Mouse (Mus musculus): ENCODE data around the gene Vps37b. TPM values are rescaled to one million over a fixed set of nuclear protein-coding genes. Genes with fewer than 3 reads are reported as not detected.

The Vps37b gene
- polyA plus RNA-seq, 1 experiment: 119 TPM

DNA sequence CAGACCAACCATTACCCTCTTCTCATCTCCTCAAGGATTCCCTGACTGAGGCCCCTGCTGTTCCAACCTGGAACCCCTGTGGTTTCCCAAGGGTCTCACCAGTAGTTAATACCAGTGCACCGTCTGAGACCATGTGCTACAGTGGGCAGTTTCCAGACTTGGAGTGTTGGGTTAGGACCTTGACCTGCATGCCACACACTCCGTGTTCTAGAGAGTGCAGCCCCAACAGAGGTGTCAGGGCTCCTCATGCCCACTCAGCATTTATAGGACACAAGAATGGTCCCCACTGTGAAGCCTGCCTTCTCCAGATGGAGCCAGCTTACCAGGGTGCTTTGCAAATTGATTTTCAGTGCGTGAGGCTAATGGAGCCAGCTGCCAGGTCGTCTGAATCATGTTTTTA lies 28.7 kb downstream of the Vps37b start:
- Histone ChIP-seq H3K36me3 (ENCODE audit: control insufficient read depth, insufficient read depth, low read length) (peaks cover 20% of the 10 kb centered on the region), H3K4me3 (ENCODE audit: control insufficient read depth, insufficient read depth, low read length) (no peak overlapping the region), H3K4me1 (replicated peaks; ENCODE audit: control insufficient read depth, insufficient read depth, low read length) (peaks cover 9% of the 10 kb centered on the region), H3K27ac (ENCODE audit: control insufficient read depth, insufficient read depth, low read length) (no peak overlapping the region), H3K27me3 (ENCODE audit: control insufficient read depth, insufficient read depth, low read length) (no peaks in the 10 kb centered on the region)
- TF ChIP-seq CTCF (IDR thresholded peaks at IDR 0.05; ENCODE audit: borderline replicate concordance, control insufficient read depth, extremely low read depth, insufficient read depth, low read length, poor library complexity): no peak
- no peak for TF ChIP-seq POLR2A (IDR thresholded peaks at IDR 0.05; ENCODE audit: control insufficient read depth, extremely low read depth, insufficient read depth, low read length, poor library complexity)
- DNase-seq: no peak
- 92% methylated on average over 4 of the region's 4 CpGs for WGBS

- Histone ChIP-seq H3K27ac (ENCODE audit: control insufficient read depth, insufficient read depth, low read length) (no peak overlapping the region), H3K4me3 (ENCODE audit: control insufficient read depth, insufficient read depth, low read length) (no peak overlapping the region), H3K4me1 (replicated peaks; ENCODE audit: control insufficient read depth, insufficient read depth, low read length) (peaks cover 9% of the 10 kb centered on the region), H3K27me3 (ENCODE audit: control insufficient read depth, insufficient read depth, low read length) (no peaks in the 10 kb centered on the region), H3K36me3 (ENCODE audit: control insufficient read depth, insufficient read depth, low read length) (peaks cover 15% of the 10 kb centered on the region)
- TF ChIP-seq POLR2A (IDR thresholded peaks at IDR 0.05; ENCODE audit: control insufficient read depth, extremely low read depth, insufficient read depth, low read length, poor library complexity): no peak
- no peak for TF ChIP-seq CTCF (IDR thresholded peaks at IDR 0.05; ENCODE audit: borderline replicate concordance, control insufficient read depth, extremely low read depth, insufficient read depth, low read length, poor library complexity)
- DNase-seq: no peak
- 86% methylated on average over 2 of the region's 2 CpGs for WGBS
These were observed 29.2 kb downstream of the Vps37b start for GRCm38 (mm10) chr5:124002876-124003275.

GRCm38 (mm10) chr5:124001274-124001673 lies 30.8 kb downstream of the Vps37b start:
- TF ChIP-seq POLR2A (IDR thresholded peaks at IDR 0.05; ENCODE audit: control insufficient read depth, extremely low read depth, insufficient read depth, low read length, poor library complexity) (no peak), CTCF (IDR thresholded peaks at IDR 0.05; ENCODE audit: borderline replicate concordance, control insufficient read depth, extremely low read depth, insufficient read depth, low read length, poor library complexity) (no peak)
- H3K36me3 ChIP-seq (ENCODE audit: control insufficient read depth, insufficient read depth, low read length): peaks cover 9% of the 10 kb centered on the region
- DNase-seq: no peak
- peaks cover 9% of the 10 kb centered on the region for H3K4me1 ChIP-seq (replicated peaks; ENCODE audit: control insufficient read depth, insufficient read depth, low read length)
- no peak overlapping the region for H3K4me3 ChIP-seq (ENCODE audit: control insufficient read depth, insufficient read depth, low read length)
- 73% methylated on average over 9 of the region's 9 CpGs for WGBS
- H3K27ac ChIP-seq (ENCODE audit: control insufficient read depth, insufficient read depth, low read length): no peak overlapping the region
- no peaks in the 10 kb centered on the region for H3K27me3 ChIP-seq (ENCODE audit: control insufficient read depth, insufficient read depth, low read length)

DNA sequence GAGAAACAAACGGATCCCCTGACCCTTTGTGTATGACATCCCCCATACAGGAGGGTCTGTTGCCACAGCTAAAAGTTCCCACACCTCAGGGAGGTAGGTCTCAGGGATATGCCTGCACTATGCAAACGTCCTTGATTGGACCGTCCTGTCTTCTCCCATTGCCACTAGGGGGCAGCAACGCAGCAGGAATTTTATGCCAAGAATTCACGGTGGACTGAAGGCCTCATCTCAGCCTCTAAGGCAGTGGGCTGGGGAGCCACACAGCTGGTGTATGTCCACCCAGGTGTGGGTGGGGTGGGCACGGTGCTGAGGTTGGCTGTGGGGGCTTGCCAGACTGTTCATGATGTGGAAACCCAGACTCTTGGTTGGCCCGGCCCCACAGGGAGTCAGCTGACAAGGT lies 31.2 kb downstream of the Vps37b start:
- no peaks in the 10 kb centered on the region for H3K27me3 ChIP-seq (ENCODE audit: control insufficient read depth, insufficient read depth, low read length)
- H3K27ac ChIP-seq (ENCODE audit: control insufficient read depth, insufficient read depth, low read length): no peak overlapping the region
- no peak overlapping the region for H3K4me3 ChIP-seq (ENCODE audit: control insufficient read depth, insufficient read depth, low read length)
- H3K4me1 ChIP-seq (replicated peaks; ENCODE audit: control insufficient read depth, insufficient read depth, low read length): peaks cover 9% of the 10 kb centered on the region
- WGBS: 13% methylated on average over 7 of the region's 7 CpGs
- peak; percentile 88 for DNase-seq
- H3K36me3 ChIP-seq (ENCODE audit: control insufficient read depth, insufficient read depth, low read length): peaks cover 4% of the 10 kb centered on the region
- TF ChIP-seq CTCF (IDR thresholded peaks at IDR 0.05; ENCODE audit: borderline replicate concordance, control insufficient read depth, extremely low read depth, insufficient read depth, low read length, poor library complexity): peak; percentile 71; the same call in 1 of the 2 replicates
- TF ChIP-seq POLR2A (IDR thresholded peaks at IDR 0.05; ENCODE audit: control insufficient read depth, extremely low read depth, insufficient read depth, low read length, poor library complexity): no peak

DNA sequence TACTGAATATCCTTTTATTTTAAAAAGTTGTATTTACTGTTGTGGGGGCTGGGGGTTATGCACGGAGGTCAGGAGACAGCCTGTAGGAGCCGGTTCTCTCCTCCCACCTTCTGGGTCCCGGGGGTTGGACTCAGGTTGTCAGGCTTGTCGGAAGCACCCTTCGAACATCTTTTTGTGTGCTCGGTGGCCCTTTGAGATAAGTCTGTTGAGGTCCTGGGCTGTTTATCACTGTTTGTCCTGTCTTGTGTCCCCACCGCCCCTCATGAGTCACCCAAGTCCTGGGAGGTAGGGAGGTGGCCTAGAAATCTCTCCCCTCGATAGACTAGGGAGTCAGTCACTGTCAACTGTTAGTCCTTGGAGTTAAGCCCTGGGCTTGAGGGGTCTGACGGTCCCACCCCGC lies 33.7 kb downstream of the Vps37b start:
- Histone ChIP-seq H3K27me3 (ENCODE audit: control insufficient read depth, insufficient read depth, low read length) (no peaks in the 10 kb centered on the region), H3K4me1 (replicated peaks; ENCODE audit: control insufficient read depth, insufficient read depth, low read length) (peaks cover 3% of the 10 kb centered on the region; the same call in 1 of the 2 replicates), H3K4me3 (ENCODE audit: control insufficient read depth, insufficient read depth, low read length) (no peak overlapping the region), H3K36me3 (ENCODE audit: control insufficient read depth, insufficient read depth, low read length) (no peaks in the 10 kb centered on the region), H3K27ac (ENCODE audit: control insufficient read depth, insufficient read depth, low read length) (no peak overlapping the region)
- no peak for TF ChIP-seq POLR2A (IDR thresholded peaks at IDR 0.05; ENCODE audit: control insufficient read depth, extremely low read depth, insufficient read depth, low read length, poor library complexity)
- TF ChIP-seq CTCF (IDR thresholded peaks at IDR 0.05; ENCODE audit: borderline replicate concordance, control insufficient read depth, extremely low read depth, insufficient read depth, low read length, poor library complexity): no peak
- WGBS: 95% methylated on average over 10 of the region's 10 CpGs
- DNase-seq: no peak

DNA sequence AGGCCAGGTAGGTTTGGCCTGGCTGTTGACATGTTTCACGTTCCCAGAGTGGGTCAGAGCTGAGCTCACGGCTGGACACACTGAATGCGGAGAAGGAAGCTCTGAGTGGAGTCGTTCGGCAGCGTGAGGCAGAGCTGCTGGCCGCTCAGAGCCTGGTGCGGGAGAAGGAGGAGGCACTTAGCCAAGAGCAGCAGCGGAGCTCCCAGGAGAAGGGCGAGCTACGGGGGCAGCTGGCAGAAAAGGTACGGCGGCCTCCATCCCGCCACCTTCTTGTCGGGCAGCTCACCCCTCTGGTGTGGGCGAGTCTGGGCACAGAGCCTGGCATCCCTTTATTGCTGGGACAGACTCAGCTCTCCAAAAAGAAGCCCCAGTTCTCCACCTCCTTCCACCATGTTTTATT lies 34.3 kb downstream of the Vps37b start:
- Histone ChIP-seq H3K4me3 (ENCODE audit: control insufficient read depth, insufficient read depth, low read length) (no peak overlapping the region), H3K4me1 (replicated peaks; ENCODE audit: control insufficient read depth, insufficient read depth, low read length) (peaks cover under 1% of the 10 kb centered on the region; the same call in 1 of the 2 replicates), H3K27ac (ENCODE audit: control insufficient read depth, insufficient read depth, low read length) (no peak overlapping the region), H3K36me3 (ENCODE audit: control insufficient read depth, insufficient read depth, low read length) (no peaks in the 10 kb centered on the region), H3K27me3 (ENCODE audit: control insufficient read depth, insufficient read depth, low read length) (no peaks in the 10 kb centered on the region)
- TF ChIP-seq POLR2A (IDR thresholded peaks at IDR 0.05; ENCODE audit: control insufficient read depth, extremely low read depth, insufficient read depth, low read length, poor library complexity): no peak
- TF ChIP-seq CTCF (IDR thresholded peaks at IDR 0.05; ENCODE audit: borderline replicate concordance, control insufficient read depth, extremely low read depth, insufficient read depth, low read length, poor library complexity): no peak
- 93% methylated on average over 16 of the region's 16 CpGs for WGBS
- no peak for DNase-seq

GRCm38 (mm10) chr5:123997211-123997751 lies 34.8 kb downstream of the Vps37b start:
- Histone ChIP-seq H3K4me1 (replicated peaks; ENCODE audit: control insufficient read depth, insufficient read depth, low read length) (no peaks in the 10 kb centered on the region; the same call in 1 of the 2 replicates), H3K27ac (ENCODE audit: control insufficient read depth, insufficient read depth, low read length) (no peak overlapping the region), H3K4me3 (ENCODE audit: control insufficient read depth, insufficient read depth, low read length) (no peak overlapping the region), H3K36me3 (ENCODE audit: control insufficient read depth, insufficient read depth, low read length) (no peaks in the 10 kb centered on the region), H3K27me3 (ENCODE audit: control insufficient read depth, insufficient read depth, low read length) (no peaks in the 10 kb centered on the region)
- 96% methylated on average over 24 of the region's 24 CpGs for WGBS
- no peak for DNase-seq
- TF ChIP-seq POLR2A (IDR thresholded peaks at IDR 0.05; ENCODE audit: control insufficient read depth, extremely low read depth, insufficient read depth, low read length, poor library complexity) (no peak), CTCF (IDR thresholded peaks at IDR 0.05; ENCODE audit: borderline replicate concordance, control insufficient read depth, extremely low read depth, insufficient read depth, low read length, poor library complexity) (no peak)

Measured in thymus, adult 2 months (tissue).